Mouse (Mus musculus) retina, postnatal 7 days (tissue): ENCODE results near the gene Cct2.
A peak's percentile ranks its signal among the peaks of the same experiment; 100 is the strongest.

ENCODE experiments used
- DNase-seq: peaks from one replicate; pipeline ENCODE4 v3.0.0-alpha.2; 2012; ENCODE audit warnings: low read depth, low spot score

Gene Cct2

GRCm38 (mm10) chr10:117063254-117064021, at the start of gene Cct2:
Gene Cct2 (minus strand): TSS chr10:117063814.
- DNase-seq: peak; percentile 95

- no peak for DNase-seq
These were observed 48.9 kb upstream of the Cct2 start for GRCm38 (mm10) chr10:117112545-117112944.

DNA sequence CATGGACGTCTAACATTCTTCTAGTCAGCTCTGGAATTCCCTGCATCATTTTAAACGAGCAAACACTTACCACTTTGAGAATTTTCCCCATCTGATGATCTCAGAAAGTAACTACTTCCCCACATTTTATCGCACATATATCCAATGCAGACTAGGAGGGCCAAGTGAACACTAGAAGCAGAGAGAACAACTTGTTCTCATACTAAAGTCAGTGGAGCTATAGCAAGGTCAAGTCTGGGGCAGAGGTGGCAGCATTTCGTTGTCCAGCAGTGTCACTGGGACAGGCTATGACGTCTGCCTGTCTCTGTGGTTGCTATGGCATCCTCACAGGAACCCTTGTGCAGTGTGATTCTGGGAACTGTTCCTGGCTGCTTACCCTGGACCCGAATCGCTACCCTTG, 47.8 kb upstream of the Cct2 start:
- DNase-seq: no peak

GRCm38 (mm10) chr10:117110271-117110670, 46.7 kb upstream of the Cct2 start:
- DNase-seq: no peak

GRCm38 (mm10) chr10:117106686-117107085, 43.1 kb upstream of the Cct2 start:
- no peak for DNase-seq

- DNase-seq: no peak
These were observed 42.6 kb upstream of the Cct2 start for GRCm38 (mm10) chr10:117106244-117106643.

- DNase-seq: peak; percentile 6
These were observed 41.4 kb upstream of the Cct2 start for GRCm38 (mm10) chr10:117105015-117105414.

GRCm38 (mm10) chr10:117103854-117104598, 40.4 kb upstream of the Cct2 start:
- no peak for DNase-seq

DNA sequence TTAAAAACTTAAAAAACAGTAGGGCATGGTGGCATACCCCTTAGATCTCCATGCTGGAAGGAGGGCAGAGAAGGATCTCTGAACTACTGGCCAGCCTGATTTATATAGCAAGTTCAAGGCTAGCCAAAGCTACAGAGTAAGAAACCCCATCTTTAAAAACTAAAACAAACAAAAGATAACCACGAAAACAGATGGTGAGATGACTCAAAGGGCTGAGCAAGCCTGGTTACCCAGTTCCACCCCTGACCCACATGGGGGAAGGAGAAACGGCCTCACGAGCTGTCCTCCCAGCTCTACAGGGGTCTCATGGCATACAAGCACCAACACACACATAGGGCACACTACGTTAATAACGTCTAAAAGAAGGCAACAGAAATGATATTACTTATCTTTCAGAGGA, 36.6 kb upstream of the Cct2 start:
- no peak for DNase-seq

GRCm38 (mm10) chr10:117097116-117097698, 33.6 kb upstream of the Cct2 start:
- DNase-seq: no peak

GRCm38 (mm10) chr10:117096096-117096495, 32.5 kb upstream of the Cct2 start:
- DNase-seq: no peak

GRCm38 (mm10) chr10:117094504-117095329, 31.1 kb upstream of the Cct2 start:
- DNase-seq: no peak

- DNase-seq: no peak
These were observed 26.0 kb upstream of the Cct2 start for GRCm38 (mm10) chr10:117089628-117090027.

DNA sequence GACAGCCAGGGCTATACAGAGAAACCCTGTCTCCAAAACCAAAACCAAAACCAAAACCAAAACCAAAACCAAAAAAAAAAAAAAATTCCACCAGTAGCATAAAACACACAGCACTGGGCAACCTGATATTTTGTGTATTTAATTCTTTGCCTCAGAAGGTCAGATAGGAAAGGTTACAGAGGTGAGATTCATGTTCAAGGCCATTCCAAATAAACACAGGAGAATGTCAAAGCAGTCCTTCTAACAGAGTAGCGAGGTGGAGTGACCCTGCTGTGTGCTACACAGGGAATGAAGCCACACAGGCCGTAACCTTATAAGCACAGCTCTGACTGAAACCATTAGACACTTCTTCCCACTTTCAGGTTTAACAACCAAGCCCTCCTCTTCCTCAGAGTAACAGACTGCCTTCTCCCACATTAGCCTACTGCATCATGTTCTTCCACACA, 18.3 kb upstream of the Cct2 start:
- no peak for DNase-seq

DNA sequence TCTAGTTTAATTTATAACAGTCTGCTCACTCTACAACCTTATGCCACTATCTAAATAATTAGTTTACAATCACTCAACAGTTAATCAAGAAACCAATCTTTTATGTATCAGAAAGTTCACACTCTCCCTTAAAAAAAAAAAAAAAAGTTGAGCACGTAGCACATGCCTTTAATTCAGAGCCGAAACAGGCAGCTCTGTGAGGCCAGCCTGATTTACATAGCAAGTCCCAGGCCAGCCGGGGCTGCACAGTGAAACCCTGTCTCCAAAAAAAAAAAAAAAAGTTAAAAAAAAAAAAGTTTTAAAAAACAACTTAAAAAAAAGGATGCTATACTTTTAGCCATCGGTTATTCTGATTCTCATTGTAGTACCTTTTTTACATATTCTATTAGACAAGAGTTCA, 17.7 kb upstream of the Cct2 start:
- no peak for DNase-seq

- no peak for DNase-seq
These were observed 14.7 kb upstream of the Cct2 start for GRCm38 (mm10) chr10:117078284-117078683.

GRCm38 (mm10) chr10:117073176-117073575, 9.6 kb upstream of the Cct2 start:
- no peak for DNase-seq

DNA sequence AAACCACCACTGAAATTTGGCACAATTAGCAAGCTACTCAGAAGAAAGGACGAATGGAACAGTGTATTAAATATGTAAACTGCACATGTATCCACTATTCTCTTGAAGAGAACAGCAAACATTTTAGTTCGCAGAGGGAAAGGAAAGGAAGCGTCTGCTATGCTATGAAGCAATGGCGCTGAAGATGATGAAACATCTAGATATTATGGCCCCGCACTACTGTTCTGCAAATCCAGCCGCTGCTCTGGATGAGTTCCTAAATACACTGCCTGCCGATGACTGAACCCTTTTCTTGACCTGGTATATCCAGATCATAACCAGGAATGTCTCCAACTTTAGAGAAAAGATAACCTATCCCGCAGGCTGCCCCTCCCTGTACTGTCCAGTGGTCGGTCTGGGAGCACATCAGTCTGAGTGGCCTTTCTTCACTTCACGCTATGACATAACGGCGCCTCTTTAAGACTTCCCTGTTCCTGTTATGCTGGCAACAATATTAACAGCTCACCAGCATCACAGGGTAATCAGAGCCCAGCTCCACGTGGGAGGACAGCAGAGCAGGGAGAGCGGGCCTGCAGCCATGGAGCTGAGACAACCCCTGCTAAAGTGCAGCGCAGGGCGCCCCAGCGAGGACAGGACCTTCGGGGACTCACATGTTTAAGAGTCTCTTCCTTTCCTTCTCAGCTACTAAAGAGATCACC, 8.7 kb upstream of the Cct2 start:
- DNase-seq: no peak

- no peak for DNase-seq
These were observed 5.5 kb upstream of the Cct2 start for GRCm38 (mm10) chr10:117069109-117069508.

DNA sequence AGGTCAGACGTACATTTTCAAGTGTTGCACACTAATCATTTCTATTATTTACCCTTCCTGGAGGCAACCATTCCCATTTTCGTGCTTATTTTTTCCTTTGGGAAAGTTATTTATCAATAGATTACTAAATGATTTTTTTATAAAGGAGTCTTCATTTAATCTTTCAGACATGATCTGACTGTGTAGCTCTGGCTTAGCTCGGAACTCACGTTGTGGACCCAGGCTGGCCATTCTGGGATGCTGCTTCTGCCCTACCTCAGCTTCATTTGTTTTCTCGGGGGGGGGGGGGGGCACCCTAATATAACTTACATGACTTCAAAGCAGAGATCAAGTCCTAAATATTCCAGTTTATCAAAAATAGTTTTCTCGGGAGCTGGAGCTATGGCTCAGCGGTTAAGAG, 462 bp upstream of the Cct2 start:
- peak; percentile 19 for DNase-seq

DNA sequence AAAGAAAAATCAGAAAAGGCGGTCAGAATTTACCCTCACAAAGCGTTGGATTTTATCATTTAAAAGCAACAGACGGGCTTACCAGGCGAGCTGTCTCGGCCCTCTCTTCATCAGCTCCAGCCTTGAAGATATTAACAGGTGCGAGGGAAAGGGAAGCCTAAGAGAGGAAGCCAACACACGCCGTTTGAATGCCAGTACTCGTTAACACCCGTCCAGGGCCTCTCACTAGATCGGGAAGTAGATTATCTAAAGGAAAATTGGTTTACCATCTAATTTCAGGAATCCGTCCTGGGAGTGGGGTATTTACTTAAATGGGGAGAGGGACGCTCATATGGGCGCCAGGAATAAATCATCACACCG, 740 bp downstream of the Cct2 start:
- no peak for DNase-seq
